Mouse (Mus musculus): ENCODE measurements at regions not wholly inside any gene's neighbourhood (a gene's known extent, or its start where the extent isn't known, plus 50 kb on each side); places are given as distances from the start of the nearest gene placed in this dataset.

DNA sequence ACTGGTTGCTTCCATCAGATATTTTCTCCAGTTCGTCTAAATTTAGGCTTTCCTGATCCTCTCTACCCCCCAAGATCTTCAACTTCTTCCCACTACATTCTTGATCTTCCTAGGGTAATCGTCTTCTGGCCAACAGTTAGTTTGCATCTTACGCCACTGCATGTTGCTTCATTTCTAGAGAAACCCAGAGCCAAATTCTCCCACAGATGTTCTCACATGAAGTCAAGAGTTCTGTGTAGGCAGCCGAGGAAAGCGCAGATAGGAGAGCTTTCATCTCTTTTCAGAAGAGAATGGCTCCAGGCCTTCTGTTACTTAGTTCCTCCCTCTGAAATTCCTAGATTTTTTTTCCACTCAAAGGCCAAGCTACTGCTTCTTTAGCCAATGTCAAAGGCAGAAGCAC lies 179.9 kb downstream of the Fgf10 start:
- DNase-seq (ENCODE audit: low read depth), result peak; percentile 49

DNA sequence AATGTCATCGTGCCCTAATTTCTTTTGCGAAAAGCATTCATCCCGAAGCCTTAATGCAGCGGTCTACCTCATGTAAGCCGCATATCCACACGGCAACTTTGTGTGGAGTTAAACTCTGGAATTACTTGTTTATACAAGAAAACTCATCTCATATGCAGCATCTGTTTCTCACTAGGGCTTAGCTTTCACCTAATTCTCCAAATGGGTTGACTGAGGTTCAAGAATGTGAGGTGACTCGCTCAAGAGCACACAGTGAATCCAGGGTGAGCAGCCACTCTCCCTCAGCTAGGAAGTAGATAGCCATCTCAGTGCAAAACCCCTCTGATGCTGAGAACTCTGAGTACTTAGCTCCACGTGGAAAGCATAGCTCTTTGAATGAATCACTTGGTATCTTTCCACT lies 181.1 kb downstream of the Fgf10 start:
- peak; percentile 65 for DNase-seq (ENCODE audit: low read depth)

DNA sequence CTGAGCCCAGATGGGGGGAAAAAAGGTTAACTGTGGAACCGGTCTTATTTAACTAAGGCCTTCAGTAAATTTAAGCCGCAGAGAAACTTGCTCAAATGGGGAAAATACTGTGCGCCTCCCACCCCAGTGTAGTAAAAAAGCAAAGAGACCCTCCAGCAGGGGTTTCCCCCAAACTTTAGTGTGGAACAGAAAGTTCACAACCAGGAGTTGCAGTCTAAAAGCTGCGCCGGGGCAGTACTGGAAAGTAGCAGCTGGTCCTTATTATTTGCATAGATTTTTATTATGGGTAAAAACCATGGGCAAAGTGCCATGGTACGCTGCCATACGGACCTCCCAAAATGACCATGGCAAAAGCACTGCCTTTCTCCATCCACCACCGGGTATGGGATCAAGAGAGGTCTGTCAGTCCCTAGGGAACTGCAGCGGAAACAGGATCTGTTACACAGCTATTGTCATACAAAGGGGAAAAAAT lies 216.8 kb downstream of the Fgf10 start:
- DNase-seq (ENCODE audit: low read depth), result no peak

DNA sequence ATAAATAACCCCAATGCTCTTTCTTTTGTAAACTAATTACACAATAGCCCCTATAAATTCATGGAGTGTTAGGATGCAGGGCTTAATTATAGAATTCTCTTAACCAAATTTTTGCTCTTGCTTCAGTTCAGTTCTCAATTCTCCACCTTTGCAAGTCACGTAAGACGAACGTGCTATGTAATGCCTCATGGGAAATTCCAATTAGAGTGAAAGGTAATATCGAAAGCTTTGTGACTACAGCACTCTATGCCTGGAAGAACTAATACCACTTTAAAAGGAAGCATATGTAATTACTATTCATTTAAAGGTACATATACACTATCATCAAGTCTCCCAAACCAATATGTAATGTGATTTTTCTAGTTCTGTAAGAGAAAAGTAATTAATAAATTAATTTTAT lies 225.5 kb downstream of the Fgf10 start:
- DNase-seq (ENCODE audit: low read depth), result no peak

DNA sequence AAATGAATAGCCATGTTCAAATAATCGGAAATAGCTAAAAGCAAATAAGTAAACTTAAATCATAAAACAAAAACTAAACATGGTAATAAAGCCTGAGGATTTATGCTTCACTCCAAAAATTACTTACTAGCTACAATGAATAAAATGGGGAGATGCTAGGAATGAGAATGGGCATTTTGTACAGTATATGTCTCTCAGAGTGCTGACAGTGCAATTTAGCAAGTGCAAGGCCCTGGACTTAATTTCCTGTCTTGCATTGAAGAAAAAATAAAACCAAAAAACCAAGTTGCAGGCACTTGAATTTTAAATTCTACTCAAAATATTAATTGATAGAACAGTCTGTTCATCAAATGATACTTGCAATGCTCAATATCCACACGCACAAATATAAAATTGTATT lies 232.4 kb downstream of the Fgf10 start:
- no peak for DNase-seq (ENCODE audit: low read depth)

DNA sequence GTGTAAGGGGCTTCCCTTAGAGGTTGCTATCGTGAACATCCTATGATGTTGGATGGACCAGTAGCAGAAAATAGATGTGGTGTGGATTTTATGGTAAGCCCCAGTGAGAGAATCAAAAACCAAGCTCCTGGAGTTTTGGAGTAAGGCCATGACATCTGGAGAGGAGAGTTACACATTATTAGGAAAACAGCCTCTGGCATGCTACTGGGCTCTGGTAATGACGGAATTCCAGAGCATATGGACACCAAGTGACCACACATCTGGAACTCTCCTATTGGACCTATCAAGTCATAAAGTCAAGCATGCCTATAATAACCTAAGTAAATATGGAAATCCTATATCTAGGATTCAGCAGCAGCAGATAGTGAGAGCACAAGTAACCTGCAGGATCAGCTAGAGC lies 240.8 kb downstream of the Fgf10 start:
- peak; percentile 6 for DNase-seq (ENCODE audit: low read depth)

- DNase-seq (ENCODE audit: low read depth), result peak; percentile 88
These were observed 271.2 kb downstream of the Fgf10 start for GRCm38 (mm10) chr13:118940786-118941185.

DNA sequence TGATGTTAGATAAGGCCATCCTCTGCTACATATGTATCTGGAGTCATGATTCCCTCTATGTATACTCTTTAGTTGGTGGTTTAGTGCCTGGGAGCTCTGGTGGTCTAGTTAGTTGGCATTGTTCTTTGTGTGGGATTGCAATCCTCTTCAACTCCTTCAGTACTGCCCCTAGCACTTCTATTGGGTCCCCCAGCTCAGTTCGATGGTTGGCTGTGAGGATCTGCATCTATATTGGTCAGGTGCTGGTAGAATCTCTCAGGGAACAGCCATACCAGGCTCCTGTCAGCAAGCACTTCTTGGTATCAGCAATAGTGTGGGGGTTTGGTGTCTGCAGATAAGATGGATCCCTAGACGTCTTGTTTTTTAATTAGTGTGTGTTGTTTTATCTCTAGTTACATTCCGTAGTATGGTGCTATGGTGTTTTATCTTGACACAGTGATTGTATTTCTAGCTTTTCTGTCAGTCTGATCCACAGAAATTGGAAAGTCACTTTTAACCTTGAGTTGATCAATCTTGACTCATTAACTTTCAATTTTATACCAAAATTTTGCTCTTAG lies 296.6 kb downstream of the Fgf10 start:
- DNase-seq (ENCODE audit: low read depth), result no peak

GRCm38 (mm10) chr13:118967707-118968106 lies 298.1 kb downstream of the Fgf10 start:
- DNase-seq (ENCODE audit: low read depth), result peak; percentile 4

- no peak for DNase-seq (ENCODE audit: low read depth)
These were observed 305.4 kb downstream of the Fgf10 start for GRCm38 (mm10) chr13:118975008-118975407.

GRCm38 (mm10) chr13:118975519-118975918 lies 305.9 kb downstream of the Fgf10 start:
- DNase-seq (ENCODE audit: low read depth), result no peak

- DNase-seq (ENCODE audit: low read depth), result no peak
These were observed 309.9 kb downstream of the Fgf10 start for GRCm38 (mm10) chr13:118979505-118979904.

DNA sequence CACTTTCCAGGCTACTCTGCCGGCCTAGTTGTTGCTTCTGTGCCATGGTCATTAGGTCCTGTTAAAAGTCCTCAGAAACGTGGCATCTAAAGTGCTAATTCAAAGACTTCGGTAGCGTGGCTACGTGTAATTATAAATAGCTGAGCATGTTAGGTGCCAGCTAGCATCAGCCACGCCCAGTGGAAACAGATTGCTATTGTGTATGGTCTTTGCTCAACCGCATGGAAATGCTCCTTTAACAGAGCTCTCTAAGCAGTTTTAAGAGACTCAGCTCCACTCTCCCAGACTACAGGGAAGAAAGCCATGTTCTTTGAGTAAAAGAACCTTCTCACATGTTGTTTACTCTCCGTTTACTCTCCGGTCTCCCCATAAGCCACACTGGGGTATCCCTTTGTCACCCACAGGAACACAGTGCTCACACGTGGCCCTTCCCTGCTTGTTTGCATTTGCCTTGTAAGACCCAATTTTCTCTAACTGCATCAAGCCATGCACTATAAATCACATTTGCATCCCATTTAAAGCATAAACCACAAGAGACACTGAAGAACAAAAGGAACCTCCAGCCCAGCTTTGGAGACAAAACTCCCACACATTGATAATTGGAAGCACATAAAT lies 311.7 kb downstream of the Fgf10 start:
- DNase-seq (ENCODE audit: low read depth), result no peak

DNA sequence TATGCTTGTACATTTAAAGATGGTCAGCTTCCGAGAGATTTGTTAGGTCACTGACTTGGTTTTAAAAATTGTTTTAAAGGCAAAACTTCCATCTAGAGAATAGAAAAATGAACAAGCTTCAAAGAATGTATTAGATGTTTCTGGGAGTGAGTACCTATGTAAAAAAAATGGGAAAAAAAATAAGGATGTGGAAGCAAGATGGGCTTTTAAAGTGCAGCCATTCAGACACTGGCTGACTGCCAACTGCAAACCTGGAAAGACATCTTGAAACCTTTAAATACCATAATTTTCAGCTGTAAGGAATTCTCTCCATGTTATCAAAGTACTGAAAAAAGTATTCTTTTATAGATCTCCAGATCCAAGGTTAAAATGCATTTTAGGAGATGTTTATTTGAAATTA lies 315.7 kb downstream of the Fgf10 start:
- no peak for DNase-seq (ENCODE audit: low read depth)

DNA sequence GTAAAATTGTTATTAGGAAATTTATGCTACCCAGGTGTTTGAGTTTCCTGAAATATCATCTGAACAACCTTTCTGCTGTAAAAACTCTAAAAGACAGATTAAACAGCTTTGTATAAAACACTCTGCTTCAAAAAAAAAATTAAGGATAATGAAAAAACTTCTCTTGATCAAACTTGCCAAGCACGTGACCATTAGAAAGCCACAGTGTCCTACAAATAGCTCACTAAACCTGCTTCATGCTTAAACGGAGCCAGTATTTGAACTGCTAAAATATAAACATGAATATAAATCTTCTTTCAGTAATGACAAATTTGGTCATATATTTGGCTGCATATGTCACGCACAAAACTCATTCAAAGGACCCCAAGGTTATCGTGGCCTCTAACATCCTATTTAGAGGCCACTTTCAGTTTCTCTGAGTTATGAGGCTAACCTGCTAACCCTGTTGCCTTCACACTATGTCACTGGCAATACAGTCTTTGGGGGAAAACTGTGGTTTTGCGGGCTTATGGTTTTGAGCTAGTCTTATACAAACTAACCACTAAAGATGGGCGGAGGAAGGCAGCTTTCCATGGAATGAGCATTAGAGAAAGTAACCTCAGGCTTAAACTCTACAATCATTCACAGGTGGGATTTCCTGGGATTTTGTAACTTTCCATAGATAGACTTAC lies 355.8 kb downstream of the Fgf10 start:
- no peak for DNase-seq (ENCODE audit: low read depth)

GRCm38 (mm10) chr13:119039616-119040015 lies 370.0 kb downstream of the Fgf10 start:
- no peak for DNase-seq (ENCODE audit: low read depth)

DNA sequence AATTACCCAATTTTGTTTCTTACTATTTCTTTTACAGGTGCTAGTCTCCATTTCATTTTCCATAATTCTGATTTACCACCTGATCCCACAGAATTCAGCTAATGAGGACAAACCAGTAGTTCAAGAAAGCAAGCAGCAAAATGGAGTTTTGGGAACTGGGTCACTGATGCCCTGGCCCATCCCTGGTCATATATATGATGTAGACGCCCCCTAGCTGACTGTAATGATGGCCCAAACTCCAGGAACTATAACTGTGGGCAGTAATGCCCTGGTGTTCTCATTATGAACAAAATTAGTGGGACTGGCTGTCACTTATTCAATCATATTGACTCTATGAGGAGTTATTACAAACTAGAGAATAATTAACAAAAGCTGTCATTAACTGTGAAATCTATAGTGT lies 375.5 kb downstream of the Fgf10 start:
- no peak for DNase-seq (ENCODE audit: low read depth)

GRCm38 (mm10) chr13:119068745-119069580 lies 359.4 kb upstream of the Paip1 start:
- no peak for DNase-seq (ENCODE audit: low read depth)

- DNase-seq (ENCODE audit: low read depth), result no peak
These were observed 358.8 kb upstream of the Paip1 start for GRCm38 (mm10) chr13:119069581-119069936.

- DNase-seq (ENCODE audit: low read depth), result no peak
These were observed 349.2 kb upstream of the Paip1 start for GRCm38 (mm10) chr13:119079243-119079642.

- DNase-seq (ENCODE audit: low read depth), result peak; percentile 42
These were observed 346.7 kb upstream of the Paip1 start for GRCm38 (mm10) chr13:119081691-119082090.

- peak; percentile 68 for DNase-seq (ENCODE audit: low read depth)
These were observed 310.5 kb upstream of the Paip1 start for GRCm38 (mm10) chr13:119117906-119118305.

GRCm38 (mm10) chr13:119118382-119118781 lies 310.0 kb upstream of the Paip1 start:
- DNase-seq (ENCODE audit: low read depth), result no peak

All from NIH3T3 (cell line).